Mouse (Mus musculus): ENCODE measurements around the gene Rbms3. TPM values are rescaled to one million over a fixed set of nuclear protein-coding genes. Genes with fewer than 3 reads are reported as not detected.
A peak's percentile ranks its signal among the peaks of the same experiment; 100 is the strongest.

Gene Rbms3
- total RNA-seq, 2 experiments from 2014 or later = 10.9 to 11.6 TPM

- intact Hi-C loops (cut with DNase I) = loop anchor here (10.0 kb wide), 2 partner anchors 227 to 1157 kb away; no protein-coding TSS in a partner anchor
- DNase-seq = peak; percentile 19 to 40
These were observed 822.3 kb downstream of the Rbms3 start for GRCm38 (mm10) chr9:116807166-116808081.

GRCm38 (mm10) chr9:116803292-116803731, 826.4 kb downstream of the Rbms3 start:
- DNase-seq = no peak
- intact Hi-C loops (cut with DNase I) = loop anchor here (10.0 kb wide), 2 partner anchors 231 to 1161 kb away; no protein-coding TSS in a partner anchor

GRCm38 (mm10) chr9:116802602-116803001, 827.1 kb downstream of the Rbms3 start:
- DNase-seq = peak; percentile 24 to 36
- intact Hi-C loops (cut with DNase I) = loop anchor here (10.0 kb wide), 2 partner anchors 232 to 1162 kb away; no protein-coding TSS in a partner anchor

GRCm38 (mm10) chr9:116795240-116795955, 834.3 kb downstream of the Rbms3 start:
- intact Hi-C loops (cut with DNase I) = no loop called here
- no peak for DNase-seq

- no peak for DNase-seq
- intact Hi-C loops (cut with DNase I) = no loop called here
These were observed 837.9 kb downstream of the Rbms3 start for GRCm38 (mm10) chr9:116791850-116792249.

GRCm38 (mm10) chr9:116786136-116787046, 843.3 kb downstream of the Rbms3 start:
- intact Hi-C loops (cut with DNase I) = no loop called here
- DNase-seq = no peak

GRCm38 (mm10) chr9:116771820-116772219, 857.9 kb downstream of the Rbms3 start:
- intact Hi-C loops (cut with DNase I) = no loop called here
- DNase-seq = no peak

GRCm38 (mm10) chr9:116769358-116770054, 860.2 kb downstream of the Rbms3 start:
- intact Hi-C loops (cut with DNase I) = no loop called here
- DNase-seq = no peak

GRCm38 (mm10) chr9:116762395-116763025, 867.2 kb downstream of the Rbms3 start:
- no peak for DNase-seq
- intact Hi-C loops (cut with DNase I) = no loop called here

- no peak for DNase-seq
- intact Hi-C loops (cut with DNase I) = no loop called here
These were observed 880.7 kb downstream of the Rbms3 start for GRCm38 (mm10) chr9:116748857-116749584.

GRCm38 (mm10) chr9:116748346-116748745, 881.4 kb downstream of the Rbms3 start:
- DNase-seq = no peak
- intact Hi-C loops (cut with DNase I) = no loop called here

GRCm38 (mm10) chr9:116746871-116747270, 882.8 kb downstream of the Rbms3 start:
- no peak for DNase-seq
- intact Hi-C loops (cut with DNase I) = no loop called here

- intact Hi-C loops (cut with DNase I) = no loop called here
- no peak for DNase-seq
These were observed 891.9 kb downstream of the Rbms3 start for GRCm38 (mm10) chr9:116737786-116738185.

- intact Hi-C loops (cut with DNase I) = no loop called here
- no peak for DNase-seq
These were observed 900.5 kb downstream of the Rbms3 start for GRCm38 (mm10) chr9:116729172-116729571.

GRCm38 (mm10) chr9:116728655-116729054, 901.1 kb downstream of the Rbms3 start:
- intact Hi-C loops (cut with DNase I) = no loop called here
- no peak for DNase-seq

GRCm38 (mm10) chr9:116728093-116728492, 901.6 kb downstream of the Rbms3 start:
- DNase-seq = no peak
- intact Hi-C loops (cut with DNase I) = no loop called here

GRCm38 (mm10) chr9:116724581-116724980, 905.1 kb downstream of the Rbms3 start:
- DNase-seq = no peak
- intact Hi-C loops (cut with DNase I) = no loop called here

GRCm38 (mm10) chr9:116703119-116703518, 926.6 kb downstream of the Rbms3 start:
- intact Hi-C loops (cut with DNase I) = no loop called here
- no peak for DNase-seq

- intact Hi-C loops (cut with DNase I) = no loop called here
- DNase-seq = peak; percentile 5 to 24
These were observed 927.1 kb downstream of the Rbms3 start for GRCm38 (mm10) chr9:116702611-116703010.
